Mouse (Mus musculus): Measurements from ENCODE around the gene Med23. TPM values are rescaled to one million over a fixed set of nuclear protein-coding genes. Genes with fewer than 3 reads are reported as not detected.
A peak's percentile ranks its signal among the peaks of the same experiment; 100 is the strongest.

Gene Med23
- polyA plus RNA-seq (2016; fragmentation: Nextera tagmentation; extraction: Ambion mirVana): 26.0 and 26.8 TPM in 2 replicates

- Histone ChIP-seq H3K9me3 (no peaks in the 10 kb centered on the region), H3K4me1 (peaks cover 3% of the 10 kb centered on the region; the same call in 1 of the 2 replicates), H3K36me3 (replicated peaks) (peaks cover 40% of the 10 kb centered on the region), H3K27ac (peak within 1 kb of the TSS; percentile 88), H3K4me3 (peak within 1 kb of the TSS; percentile 95), H3K27me3 (ENCODE audit: poor library complexity, severe bottlenecking) (no peaks in the 10 kb centered on the region)
- peak; percentile 94 for DNase-seq (ENCODE audit: extremely low spot score, low spot score)
- WGBS: under 1% methylated on average over 36 of the region's 36 CpGs
These were observed at the start of gene Med23 for GRCm38 (mm10) chr10:24869760-24870290. Gene Med23 (plus strand): TSS chr10:24869986.

DNA sequence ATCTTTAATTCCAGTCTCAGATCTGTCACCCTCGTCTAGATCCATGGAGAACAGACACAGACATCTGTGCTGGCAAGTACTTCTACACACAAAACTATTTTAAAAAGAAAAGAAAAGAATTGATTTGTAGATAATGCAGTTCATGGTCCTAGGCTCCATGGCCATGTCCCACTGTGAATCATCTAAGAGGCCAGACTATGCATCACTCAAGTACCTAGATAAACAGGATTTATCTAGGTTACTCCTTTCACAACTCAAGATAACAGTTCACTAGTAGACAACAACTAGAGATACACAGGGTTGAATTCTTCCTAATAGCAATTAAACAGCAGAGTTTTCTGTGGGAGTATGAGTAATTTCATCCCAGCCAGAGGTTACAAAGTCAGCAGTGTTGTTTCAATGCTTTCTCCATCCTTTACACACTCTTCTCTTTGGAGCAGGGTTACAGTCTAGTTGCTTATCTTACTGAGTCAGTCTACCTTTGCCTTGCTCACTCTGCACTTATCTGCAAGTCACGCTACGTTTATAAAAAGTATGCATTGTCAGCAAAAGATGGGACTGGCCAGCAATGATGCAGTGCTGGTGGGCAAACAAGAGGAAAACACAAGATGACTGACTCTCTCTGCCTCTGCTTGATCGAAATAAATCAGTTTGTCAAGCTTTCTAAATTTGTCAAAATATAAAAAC, 47.7 kb upstream of the Med23 start:
- peaks cover 18% of the 10 kb centered on the region for H3K4me1 ChIP-seq
- no peak for DNase-seq (ENCODE audit: extremely low spot score, low spot score)
- H3K27ac ChIP-seq: no peak overlapping the region
- no peaks in the 10 kb centered on the region for H3K27me3 ChIP-seq (ENCODE audit: poor library complexity, severe bottlenecking)
- H3K4me3 ChIP-seq: no peak overlapping the region
- H3K36me3 ChIP-seq (replicated peaks): no peaks in the 10 kb centered on the region
- H3K9me3 ChIP-seq: no peaks in the 10 kb centered on the region
- WGBS: 84% methylated on average over 4 of the region's 4 CpGs

DNA sequence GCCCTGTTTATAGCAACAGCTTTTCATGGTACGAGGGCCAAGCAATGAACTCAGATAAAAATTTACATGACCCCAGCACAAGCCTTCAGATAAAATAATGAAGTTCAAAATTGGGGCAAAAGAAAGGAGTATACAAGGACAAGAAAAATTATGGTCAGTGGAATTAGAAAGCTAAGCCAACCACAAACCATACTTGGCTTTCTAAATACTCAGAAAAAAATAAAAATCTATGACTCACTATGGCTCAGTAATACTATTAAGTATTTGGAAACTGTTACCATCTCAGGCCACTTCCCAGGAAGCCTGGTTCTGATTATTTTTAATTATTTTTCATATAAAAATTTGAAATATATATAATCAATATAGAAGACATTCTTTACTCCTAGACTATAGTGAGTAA, 46.9 kb upstream of the Med23 start:
- WGBS: 88% methylated on average over 1 of the region's 1 CpGs
- no peaks in the 10 kb centered on the region for H3K27me3 ChIP-seq (ENCODE audit: poor library complexity, severe bottlenecking)
- H3K9me3 ChIP-seq: no peaks in the 10 kb centered on the region
- peaks cover 18% of the 10 kb centered on the region for H3K4me1 ChIP-seq
- H3K27ac ChIP-seq: no peak overlapping the region
- no peak overlapping the region for H3K4me3 ChIP-seq
- H3K36me3 ChIP-seq (replicated peaks): no peaks in the 10 kb centered on the region
- DNase-seq (ENCODE audit: extremely low spot score, low spot score): no peak

DNA sequence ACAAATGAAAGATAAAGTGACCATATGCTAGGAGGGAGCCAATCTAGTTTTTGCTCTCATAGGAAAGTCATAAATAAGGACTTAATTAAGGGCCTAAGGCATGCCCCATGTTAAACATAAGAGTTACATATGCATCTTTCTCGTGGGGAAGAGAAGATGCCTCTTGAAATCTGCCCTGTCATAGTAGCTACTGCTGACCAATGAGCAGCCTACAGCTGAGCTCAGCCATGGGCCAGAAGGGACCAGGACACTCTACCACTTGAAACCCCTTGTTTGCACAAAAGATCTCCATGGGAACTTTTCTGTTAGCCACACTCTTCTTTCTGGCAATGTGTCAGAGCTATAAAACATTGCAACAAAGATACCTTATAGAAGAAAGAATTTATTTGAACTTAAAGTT, 46.5 kb upstream of the Med23 start:
- no peaks in the 10 kb centered on the region for H3K27me3 ChIP-seq (ENCODE audit: poor library complexity, severe bottlenecking)
- peaks cover 14% of the 10 kb centered on the region for H3K4me1 ChIP-seq
- no peak overlapping the region for H3K27ac ChIP-seq
- WGBS: 73% methylated on average over 1 of the region's 1 CpGs
- no peaks in the 10 kb centered on the region for H3K36me3 ChIP-seq (replicated peaks)
- no peak for DNase-seq (ENCODE audit: extremely low spot score, low spot score)
- no peak overlapping the region for H3K4me3 ChIP-seq
- H3K9me3 ChIP-seq: no peaks in the 10 kb centered on the region

GRCm38 (mm10) chr10:24823697-24824535, 45.9 kb upstream of the Med23 start:
- no peaks in the 10 kb centered on the region for H3K9me3 ChIP-seq
- no peaks in the 10 kb centered on the region for H3K36me3 ChIP-seq (replicated peaks)
- DNase-seq (ENCODE audit: extremely low spot score, low spot score): no peak
- H3K27ac ChIP-seq: no peak overlapping the region
- peaks cover 14% of the 10 kb centered on the region for H3K4me1 ChIP-seq
- WGBS: 87% methylated on average over 16 of the region's 16 CpGs
- H3K4me3 ChIP-seq: no peak overlapping the region
- H3K27me3 ChIP-seq (ENCODE audit: poor library complexity, severe bottlenecking): no peaks in the 10 kb centered on the region

DNA sequence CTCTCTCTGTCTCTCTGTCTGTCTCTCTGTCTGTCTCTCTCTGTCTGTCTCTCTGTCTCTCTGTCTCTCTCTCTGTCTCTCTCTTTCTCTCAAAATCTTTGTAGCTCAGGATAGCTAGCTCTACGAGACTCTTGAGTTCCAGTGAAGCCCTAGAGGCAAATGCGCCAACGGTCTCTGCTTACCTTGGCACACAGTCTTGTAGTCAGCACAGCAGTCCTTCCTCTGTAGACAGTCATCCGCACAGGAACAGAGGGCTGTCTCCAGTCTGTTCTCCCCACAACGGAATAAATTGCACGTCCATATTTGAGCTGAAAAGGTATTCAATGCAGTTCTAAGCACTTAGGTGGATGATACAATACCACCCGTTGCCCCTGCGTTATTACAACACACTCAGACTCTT, 45.2 kb upstream of the Med23 start:
- peaks cover 10% of the 10 kb centered on the region for H3K4me1 ChIP-seq
- WGBS: 91% methylated on average over 8 of the region's 8 CpGs
- no peak overlapping the region for H3K27ac ChIP-seq
- DNase-seq (ENCODE audit: extremely low spot score, low spot score): no peak
- no peaks in the 10 kb centered on the region for H3K36me3 ChIP-seq (replicated peaks)
- H3K27me3 ChIP-seq (ENCODE audit: poor library complexity, severe bottlenecking): no peaks in the 10 kb centered on the region
- H3K9me3 ChIP-seq: no peaks in the 10 kb centered on the region
- H3K4me3 ChIP-seq: no peak overlapping the region

DNA sequence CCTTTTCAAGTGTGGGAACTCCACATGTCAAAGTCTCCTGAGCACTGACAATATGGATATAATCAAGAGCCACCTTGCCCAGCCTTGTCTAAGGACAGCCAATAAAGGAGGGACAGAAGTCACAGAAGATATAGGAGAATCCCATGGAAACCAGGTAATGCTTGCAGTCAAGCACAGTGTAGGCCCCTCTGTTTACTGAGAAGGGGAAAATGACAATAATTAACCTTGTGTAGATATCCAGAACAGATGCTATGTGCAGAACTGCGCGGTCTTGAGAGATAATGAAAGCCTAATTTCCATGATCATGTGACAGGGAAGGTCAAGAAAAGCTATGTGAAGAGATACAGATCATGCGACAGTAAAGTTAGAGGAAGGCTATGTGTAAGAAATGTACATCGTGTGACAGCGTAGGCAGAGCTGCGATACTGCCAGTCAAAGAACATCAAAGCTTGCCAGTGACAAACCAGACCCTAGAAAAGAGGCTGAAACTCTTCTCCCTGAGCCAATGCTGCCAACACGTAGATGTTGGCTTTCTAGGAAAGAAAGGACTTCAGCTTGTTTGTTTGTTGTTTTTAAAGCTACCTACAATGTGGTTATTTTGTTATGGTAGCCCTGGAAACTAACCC, 44.2 kb upstream of the Med23 start:
- Histone ChIP-seq H3K9me3 (no peaks in the 10 kb centered on the region), H3K36me3 (replicated peaks) (no peaks in the 10 kb centered on the region), H3K4me3 (no peak overlapping the region), H3K4me1 (peaks cover 10% of the 10 kb centered on the region), H3K27me3 (ENCODE audit: poor library complexity, severe bottlenecking) (no peaks in the 10 kb centered on the region), H3K27ac (no peak overlapping the region)
- WGBS: 90% methylated on average over 7 of the region's 7 CpGs
- no peak for DNase-seq (ENCODE audit: extremely low spot score, low spot score)

DNA sequence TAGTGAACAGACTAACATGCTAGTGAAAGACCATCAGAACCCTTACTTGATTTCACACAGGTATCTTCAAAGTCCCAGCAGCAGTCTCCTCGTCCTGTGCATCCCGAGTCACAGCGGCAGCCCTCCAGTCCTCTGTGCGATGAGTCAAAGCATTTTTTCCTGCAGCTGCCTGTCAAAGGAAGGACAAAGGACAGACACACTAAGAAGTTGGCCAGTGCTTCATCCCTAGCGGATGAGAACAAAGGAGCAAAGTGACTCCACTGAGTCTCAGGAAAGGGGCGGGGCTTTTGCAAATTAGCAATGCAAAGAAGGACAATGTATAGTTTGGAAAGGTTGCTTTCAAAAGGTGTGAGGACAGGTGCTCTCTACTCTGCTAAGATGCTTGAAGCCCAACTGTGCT, 43.7 kb upstream of the Med23 start:
- H3K27me3 ChIP-seq (ENCODE audit: poor library complexity, severe bottlenecking): no peaks in the 10 kb centered on the region
- DNase-seq (ENCODE audit: extremely low spot score, low spot score): no peak
- no peaks in the 10 kb centered on the region for H3K36me3 ChIP-seq (replicated peaks)
- H3K27ac ChIP-seq: no peak overlapping the region
- H3K4me1 ChIP-seq: peaks cover 10% of the 10 kb centered on the region
- no peaks in the 10 kb centered on the region for H3K9me3 ChIP-seq
- no peak overlapping the region for H3K4me3 ChIP-seq
- WGBS: 21% methylated on average over 6 of the region's 6 CpGs

DNA sequence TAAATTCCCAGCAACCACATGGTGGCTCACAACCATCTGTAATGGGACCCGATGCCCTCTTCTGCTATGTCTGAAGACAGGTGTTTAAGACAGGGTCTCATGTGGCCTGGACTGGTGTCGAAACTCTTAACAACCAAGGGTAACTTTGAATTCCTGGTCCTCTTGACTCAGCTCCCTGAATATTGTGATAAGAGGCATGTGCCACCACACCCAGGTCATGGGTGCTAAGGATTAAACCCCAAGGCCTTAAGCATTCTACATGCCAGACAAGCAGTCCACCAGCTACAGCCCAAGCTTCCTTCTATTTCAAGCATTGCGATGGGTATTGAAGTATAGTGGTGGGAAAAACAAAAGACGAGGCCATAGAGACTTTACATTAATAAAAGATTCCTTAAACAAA, 41.6 kb upstream of the Med23 start:
- H3K4me1 ChIP-seq: peaks cover 14% of the 10 kb centered on the region
- H3K9me3 ChIP-seq: no peaks in the 10 kb centered on the region
- H3K4me3 ChIP-seq: no peak overlapping the region
- no peak overlapping the region for H3K27ac ChIP-seq
- no peak for DNase-seq (ENCODE audit: extremely low spot score, low spot score)
- H3K36me3 ChIP-seq (replicated peaks): no peaks in the 10 kb centered on the region
- WGBS: 92% methylated on average over 4 of the region's 4 CpGs
- H3K27me3 ChIP-seq (ENCODE audit: poor library complexity, severe bottlenecking): no peaks in the 10 kb centered on the region

GRCm38 (mm10) chr10:24830448-24830847, 39.3 kb upstream of the Med23 start:
- Histone ChIP-seq H3K4me1 (peaks cover 26% of the 10 kb centered on the region), H3K27me3 (ENCODE audit: poor library complexity, severe bottlenecking) (no peaks in the 10 kb centered on the region), H3K4me3 (no peak overlapping the region), H3K9me3 (no peaks in the 10 kb centered on the region), H3K27ac (no peak overlapping the region), H3K36me3 (replicated peaks) (no peaks in the 10 kb centered on the region)
- WGBS: 89% methylated on average over 5 of the region's 5 CpGs
- DNase-seq (ENCODE audit: extremely low spot score, low spot score): no peak

DNA sequence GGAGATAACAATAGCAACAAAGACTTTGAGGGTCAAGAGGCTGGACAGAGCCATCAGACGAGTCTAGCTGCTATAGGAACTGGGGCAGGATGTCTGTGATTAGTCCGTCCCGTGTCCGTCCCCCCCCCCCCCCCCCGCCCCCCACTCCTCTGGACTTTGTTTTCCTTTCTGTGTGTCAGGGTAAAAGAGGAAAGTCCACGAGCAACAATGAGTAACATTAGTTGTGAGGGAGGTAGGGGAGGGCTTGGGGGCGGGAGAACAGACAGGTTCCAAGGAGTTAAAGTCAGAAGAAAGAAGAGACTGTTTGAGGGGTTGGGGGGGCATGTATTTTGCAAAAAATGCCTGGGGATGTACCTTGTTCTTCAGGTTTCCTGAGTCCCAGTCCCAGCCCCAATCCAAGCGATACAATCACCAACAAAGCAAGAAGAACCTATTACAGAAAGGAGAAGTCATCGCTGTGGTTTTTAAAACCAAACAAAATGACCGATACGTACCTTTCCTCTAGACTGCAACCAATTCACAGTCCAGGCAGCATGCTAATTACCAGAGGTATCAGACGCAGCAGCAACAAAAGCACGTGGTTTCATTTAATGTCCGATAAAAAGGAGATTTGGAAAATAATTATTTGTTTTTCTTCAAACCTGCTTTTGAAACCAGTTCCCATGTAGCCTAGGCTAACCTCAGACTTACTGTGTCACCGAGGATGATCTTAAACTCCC, 38.2 kb upstream of the Med23 start:
- Histone ChIP-seq H3K27me3 (ENCODE audit: poor library complexity, severe bottlenecking) (no peaks in the 10 kb centered on the region), H3K27ac (no peak overlapping the region), H3K4me1 (peaks cover 27% of the 10 kb centered on the region), H3K4me3 (no peak overlapping the region), H3K36me3 (replicated peaks) (no peaks in the 10 kb centered on the region), H3K9me3 (no peaks in the 10 kb centered on the region)
- WGBS: 73% methylated on average over 15 of the region's 15 CpGs
- no peak for DNase-seq (ENCODE audit: extremely low spot score, low spot score)

DNA sequence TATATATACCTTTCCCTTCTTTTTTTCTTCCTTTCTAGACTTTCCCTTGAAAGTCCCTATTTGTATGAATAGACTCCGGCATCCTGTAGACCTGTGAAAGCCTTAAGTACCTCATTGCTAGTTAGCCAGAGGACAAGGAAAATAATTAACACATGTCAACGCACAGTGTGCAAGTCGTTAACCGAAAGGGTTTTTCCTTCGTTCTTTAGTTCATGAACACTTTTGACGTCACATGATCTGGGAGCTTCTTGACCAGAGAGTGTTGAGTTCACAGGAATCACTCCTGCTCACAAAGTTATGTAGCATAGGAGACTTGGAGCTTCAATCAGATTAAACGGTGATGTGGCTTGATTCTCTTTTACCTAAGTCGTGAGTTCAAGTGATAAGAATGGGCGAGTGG, 37.5 kb upstream of the Med23 start:
- H3K4me3 ChIP-seq: no peak overlapping the region

More for the DNA sequence above, 37.5 kb upstream of the Med23 start:
- no peak for DNase-seq (ENCODE audit: extremely low spot score, low spot score)
- Histone ChIP-seq H3K27ac (no peak overlapping the region), H3K9me3 (no peaks in the 10 kb centered on the region), H3K36me3 (replicated peaks) (no peaks in the 10 kb centered on the region), H3K4me1 (peaks cover 29% of the 10 kb centered on the region), H3K27me3 (ENCODE audit: poor library complexity, severe bottlenecking) (no peaks in the 10 kb centered on the region)
- 88% methylated on average over 9 of the region's 9 CpGs for WGBS
